Mouse (Mus musculus) ovary, adult 2 months (tissue): Measurements from ENCODE around the gene Rbms2. TPM values are rescaled to one million over a fixed set of nuclear protein-coding genes. Genes with fewer than 3 reads are reported as not detected.

ENCODE experiments used
- polyA plus RNA-seq: library from polyadenylated mRNA; depleted of rRNA; stranded (reverse); fragments of >200 nt; gene quantifications from 2 replicates; pipeline ENCODE4 v1.2.3, GENCODE M21; 2012; rRNA removed

Rbms2 gene
- polyA plus RNA-seq, result 138 and 141 TPM in 2 replicates

DNA sequence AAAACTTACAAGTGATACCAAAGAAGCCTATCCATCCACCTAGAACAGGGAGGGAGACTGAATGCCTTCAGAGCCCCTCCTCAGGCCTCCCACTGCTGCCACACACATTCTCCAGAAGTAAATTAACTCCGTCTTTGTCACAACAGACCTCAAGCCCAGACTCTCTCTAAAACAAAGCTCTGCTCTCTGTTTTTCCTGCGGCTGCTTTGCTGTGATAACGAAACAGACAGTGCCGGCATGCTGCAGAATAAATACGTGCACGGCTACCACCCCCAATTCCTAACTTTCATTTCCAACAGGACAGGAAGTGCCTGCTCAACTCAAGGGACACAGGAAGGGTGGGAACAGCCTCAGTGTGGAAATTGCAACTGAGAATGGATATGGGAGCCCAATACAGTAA lies at the start of gene Rbms2:
Gene Rbms2 (minus strand): TSS at position 309 of the 400 bp plus-strand sequence.

DNA sequence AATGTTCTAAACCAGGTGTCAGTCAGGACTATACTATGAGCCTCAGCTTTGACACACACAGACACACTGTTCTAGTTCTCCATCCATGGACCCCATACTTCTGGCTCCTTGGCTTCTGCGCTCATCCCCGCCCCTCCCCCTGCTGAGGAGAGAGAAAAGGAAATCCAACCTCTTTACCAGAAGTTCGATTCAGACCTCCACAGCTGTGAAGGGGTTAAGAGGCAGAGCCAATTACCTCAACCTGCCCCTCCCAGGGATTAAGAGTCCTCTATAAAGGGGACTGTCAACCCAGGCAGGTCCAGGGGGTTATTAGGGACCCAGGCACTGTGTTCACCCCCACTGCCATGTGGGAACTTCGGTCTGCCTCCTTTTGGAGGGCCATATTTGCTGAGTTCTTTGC lies 45.4 kb upstream of the Rbms2 start, which contains the start of gene Mip:
Gene Mip (plus strand): TSS at position 301 of the 400 bp plus-strand sequence.

DNA sequence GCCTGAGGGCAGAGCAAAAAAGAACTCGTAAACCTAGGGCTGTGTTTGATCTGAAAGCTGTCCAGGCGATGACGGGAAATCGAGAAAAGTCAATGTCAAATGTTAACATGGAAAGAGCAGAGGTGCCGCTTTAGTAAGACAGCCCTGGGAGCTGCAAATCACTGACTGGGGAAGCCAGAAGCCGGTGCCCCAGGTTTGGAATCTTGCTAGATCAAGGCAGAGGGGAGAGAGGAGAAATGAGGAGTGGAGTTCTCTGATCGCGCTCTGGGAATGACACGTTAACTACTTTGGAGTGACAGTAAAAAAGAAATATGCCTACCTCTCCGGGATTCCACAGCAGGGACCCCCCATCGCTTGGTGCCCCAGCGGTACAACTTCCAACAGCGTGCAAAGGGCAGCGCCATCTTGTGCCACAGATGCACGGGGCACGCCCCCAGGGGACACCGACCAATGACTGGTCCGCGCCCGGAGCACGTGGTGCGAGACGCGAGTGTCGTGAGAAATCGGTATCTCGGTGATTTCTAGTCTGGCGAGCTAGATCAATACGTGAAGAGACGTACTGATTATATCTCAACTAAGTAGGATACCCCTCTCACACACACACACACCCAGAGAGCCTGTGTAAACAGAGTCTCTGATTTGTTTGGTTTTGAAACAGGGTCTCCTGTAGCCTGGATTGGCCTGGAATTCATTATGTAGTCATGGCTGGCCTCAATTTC lies 31.5 kb upstream of the Rbms2 start, which contains the start of gene Spryd4:
Gene Spryd4 (minus strand): TSS at position 418 of the 719 bp plus-strand sequence.

DNA sequence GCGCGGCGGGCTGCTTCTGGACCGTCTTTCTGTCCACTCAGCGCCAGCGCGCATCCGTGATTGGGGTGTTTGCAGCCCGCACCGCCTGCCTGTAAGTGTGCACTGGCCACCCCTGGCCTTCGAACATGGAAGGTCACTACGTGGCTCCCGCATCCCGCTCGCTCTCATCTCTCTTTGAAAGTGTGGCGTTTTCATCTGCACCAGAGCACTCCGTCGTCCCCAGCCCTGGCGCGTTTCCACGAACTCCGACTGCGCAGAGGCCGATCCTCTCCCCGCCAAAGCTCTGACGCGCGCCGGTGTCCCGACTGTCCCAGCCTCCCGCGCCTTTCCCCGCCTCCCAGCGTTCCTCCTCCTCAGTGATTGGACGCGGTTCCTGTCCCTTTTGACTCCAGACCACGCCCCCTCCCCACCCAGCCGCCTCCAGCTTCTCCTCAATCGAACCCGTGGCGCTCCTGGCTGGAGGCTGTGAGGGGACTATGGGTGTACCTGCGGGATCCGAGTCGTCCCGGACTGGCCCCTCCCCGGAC lies 14.0 kb upstream of the Rbms2 start, which contains the start of gene Gls2:
Gene Gls2 (plus strand): TSS at position 434 of the 527 bp plus-strand sequence.

DNA sequence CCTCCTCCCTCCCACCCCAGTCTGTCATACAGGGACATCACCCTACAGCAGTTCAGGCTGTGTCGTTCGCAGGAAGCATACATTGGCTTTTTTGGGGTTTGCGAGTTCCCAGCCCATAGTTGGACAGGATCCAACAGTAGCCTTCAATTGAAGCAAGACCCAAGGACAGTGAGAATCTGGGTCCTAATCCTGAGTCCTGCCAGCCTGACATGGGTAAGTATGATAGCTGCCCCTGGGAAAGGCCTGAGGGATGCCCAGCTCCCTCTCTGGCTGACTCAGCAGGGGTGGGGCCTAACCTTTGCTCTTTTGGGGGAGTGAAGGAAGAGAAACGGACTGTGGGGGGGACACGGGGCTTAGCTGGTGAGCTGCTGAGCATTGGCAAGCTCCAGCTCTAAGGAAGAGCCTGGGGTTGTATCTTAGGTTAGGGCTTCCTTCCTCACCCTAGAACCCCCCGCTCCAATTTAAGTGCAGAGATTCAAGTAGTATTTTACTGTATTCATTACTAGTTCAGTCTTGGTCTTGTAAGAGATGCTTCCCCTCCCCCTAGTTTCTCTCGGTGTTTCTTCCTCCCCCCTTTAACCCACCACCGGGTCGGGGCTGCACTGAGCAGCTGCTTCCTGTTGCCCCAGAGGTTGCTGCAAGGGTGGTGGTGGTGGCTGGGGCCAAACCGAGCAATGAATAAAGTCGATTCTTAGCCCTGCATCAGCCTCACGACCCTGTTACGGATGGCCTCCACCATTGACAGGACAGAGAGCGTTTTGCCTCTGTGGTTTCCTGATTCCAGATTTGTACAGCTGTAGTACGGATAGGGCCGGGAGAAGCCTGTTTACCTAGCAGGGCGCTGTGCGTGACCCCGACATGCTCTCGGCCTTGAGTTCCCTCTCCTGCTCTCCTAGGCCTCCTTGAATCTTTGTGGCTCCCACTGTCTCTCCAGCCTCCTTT lies 88.3 kb downstream of the Rbms2 start, which contains the start of gene Baz2a:
Gene Baz2a (plus strand): TSS at position 14 of the 942 bp plus-strand sequence.

DNA sequence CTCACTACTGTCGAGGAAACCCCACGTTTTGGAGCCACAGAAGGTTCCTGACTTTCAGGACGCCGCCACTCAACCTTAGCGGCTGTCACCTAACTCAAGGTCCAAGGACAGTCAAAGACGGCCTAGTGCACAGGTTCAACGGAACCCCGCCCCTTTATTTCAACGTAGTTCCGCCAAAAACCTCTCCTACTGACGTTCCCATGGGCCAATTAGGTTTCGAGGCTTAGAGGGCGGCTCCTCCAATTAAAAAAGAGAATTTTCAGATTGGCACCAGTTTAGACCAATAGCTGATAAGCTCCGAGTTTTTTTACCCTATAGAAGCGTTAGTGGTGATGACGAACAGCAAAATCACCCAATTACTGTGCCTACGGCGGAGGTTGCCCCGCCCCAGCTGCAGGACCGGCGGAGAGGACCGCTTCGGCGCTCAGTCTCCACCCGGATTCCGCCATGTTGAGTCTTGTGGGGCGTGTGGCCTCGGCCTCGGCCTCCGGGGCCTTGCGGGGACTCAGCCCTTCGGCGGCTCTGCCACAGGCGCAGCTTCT lies 97.1 kb downstream of the Rbms2 start, which contains the start of gene Atp5b:
Gene Atp5b (plus strand): TSS at position 394 of the 542 bp plus-strand sequence.

Other genes starting within 250 kb of the Rbms2 start
- 0.13 TPM in 1 of 2 replicates, not detected in the other for gene Hsd17b6, start 172.7 kb downstream of the Rbms2 start, polyA plus RNA-seq
- gene Prim1, start 165.1 kb downstream of the Rbms2 start, polyA plus RNA-seq, result 2.9 and 3.9 TPM in 2 replicates
- gene Naca, start 144.7 kb downstream of the Rbms2 start, polyA plus RNA-seq, result 331 and 447 TPM in 2 replicates
- 112 and 146 TPM in 2 replicates for gene Ptges3, start 121.3 kb downstream of the Rbms2 start, polyA plus RNA-seq
- gene Atp5b, start 97.0 kb downstream of the Rbms2 start, polyA plus RNA-seq, result 3,893 and 4,487 TPM in 2 replicates
- gene Baz2a, start 88.7 kb downstream of the Rbms2 start, polyA plus RNA-seq, result 25.7 and 32.3 TPM in 2 replicates
- 5.7 TPM in 2 replicates for gene Gls2, start 14.2 kb upstream of the Rbms2 start, polyA plus RNA-seq
- 10.6 and 15.3 TPM in 2 replicates for gene Spryd4, start 31.5 kb upstream of the Rbms2 start, polyA plus RNA-seq
- gene Mip, start 45.5 kb upstream of the Rbms2 start, polyA plus RNA-seq, result 0.12 TPM in 1 of 2 replicates, not detected in the other
- gene Timeless, start 51.8 kb upstream of the Rbms2 start, polyA plus RNA-seq, result 6.4 and 6.9 TPM in 2 replicates
- gene Apon, start 73.8 kb upstream of the Rbms2 start, polyA plus RNA-seq, result 0.11 and 0.21 TPM in 2 replicates
- 2.3 and 6.0 TPM in 2 replicates for gene Apof, start 88.4 kb upstream of the Rbms2 start, polyA plus RNA-seq
- 28.9 and 36.7 TPM in 2 replicates for gene Stat2, start 90.3 kb upstream of the Rbms2 start, polyA plus RNA-seq
- gene Il23a, start 118.5 kb upstream of the Rbms2 start, polyA plus RNA-seq, result 0.29 and 0.61 TPM in 2 replicates
- 24.5 and 31.2 TPM in 2 replicates for gene Pan2, start 123.0 kb upstream of the Rbms2 start, polyA plus RNA-seq
- gene Cnpy2, start 142.2 kb upstream of the Rbms2 start, polyA plus RNA-seq, result 72.8 and 101 TPM in 2 replicates
- gene Cs, start 157.4 kb upstream of the Rbms2 start, polyA plus RNA-seq, result 177 and 181 TPM in 2 replicates
- 138 and 189 TPM in 2 replicates for gene Coq10a, start 188.7 kb upstream of the Rbms2 start, polyA plus RNA-seq
- 54.4 and 59.6 TPM in 2 replicates for gene Ankrd52, start 196.8 kb upstream of the Rbms2 start, polyA plus RNA-seq
- gene Slc39a5, start 220.9 kb upstream of the Rbms2 start, polyA plus RNA-seq, result 0.21 and 0.40 TPM in 2 replicates
- gene Nabp2, start 231.2 kb upstream of the Rbms2 start, polyA plus RNA-seq, result 19.7 and 26.6 TPM in 2 replicates
- gene Rnf41, start 231.4 kb upstream of the Rbms2 start, polyA plus RNA-seq, result 50.0 and 57.7 TPM in 2 replicates